Mouse (Mus musculus) testis, adult 2 months (tissue): ENCODE measurements at regions not wholly inside any gene's neighbourhood (a gene's known extent, or its start where the extent isn't known, plus 50 kb on each side); places are given as distances from the start of the nearest gene placed in this dataset.

Source experiments
- CTCF ChIP-seq: fragments of 200-500 bp; IDR thresholded peaks from 2 replicates; pipeline ENCODE4 v1.5.1; 2012; ENCODE audit warnings: low read depth, mild to moderate bottlenecking, inconsistent platforms, low read length, moderate library complexity; ENCODE audit not compliant: control insufficient read depth, insufficient read depth, insufficient replicate concordance
- POLR2A ChIP-seq: fragments of 200-500 bp; IDR thresholded peaks from 2 replicates; pipeline ENCODE4 v1.6.1; 2012; ENCODE audit warnings: low read depth, mild to moderate bottlenecking, inconsistent platforms, low read length, moderate library complexity; ENCODE audit not compliant: control insufficient read depth

DNA sequence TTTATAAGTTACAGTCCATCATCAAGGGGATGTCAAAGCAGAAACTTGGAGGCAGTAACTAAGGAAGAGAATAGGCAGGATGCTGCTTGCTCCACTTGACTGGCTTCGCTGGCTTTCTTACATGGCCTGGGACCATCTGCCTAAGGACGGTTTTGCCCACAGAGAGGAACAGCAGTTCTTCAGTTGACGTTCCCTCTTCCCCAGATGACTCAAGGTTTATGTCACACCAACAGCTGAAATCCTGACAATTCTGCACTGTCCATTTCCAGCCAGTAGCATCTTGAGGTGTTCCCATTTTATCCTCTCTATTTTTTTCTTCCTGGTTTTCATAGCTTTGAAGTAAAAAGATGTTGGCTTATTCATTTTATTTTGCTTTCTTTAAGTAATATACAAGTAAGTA, 391.8 kb downstream of the Tshz3 start:
- no peak for TF ChIP-seq CTCF
- no peak for TF ChIP-seq POLR2A
